Mouse (Mus musculus) lung, postnatal 25 days (tissue): ENCODE measurements around the gene Hsf4.

Experiments used
- DNase-seq: peaks from one replicate; pipeline ENCODE4 v3.0.0; 2022; ENCODE audit warnings: low spot score

The Hsf4 gene

DNA sequence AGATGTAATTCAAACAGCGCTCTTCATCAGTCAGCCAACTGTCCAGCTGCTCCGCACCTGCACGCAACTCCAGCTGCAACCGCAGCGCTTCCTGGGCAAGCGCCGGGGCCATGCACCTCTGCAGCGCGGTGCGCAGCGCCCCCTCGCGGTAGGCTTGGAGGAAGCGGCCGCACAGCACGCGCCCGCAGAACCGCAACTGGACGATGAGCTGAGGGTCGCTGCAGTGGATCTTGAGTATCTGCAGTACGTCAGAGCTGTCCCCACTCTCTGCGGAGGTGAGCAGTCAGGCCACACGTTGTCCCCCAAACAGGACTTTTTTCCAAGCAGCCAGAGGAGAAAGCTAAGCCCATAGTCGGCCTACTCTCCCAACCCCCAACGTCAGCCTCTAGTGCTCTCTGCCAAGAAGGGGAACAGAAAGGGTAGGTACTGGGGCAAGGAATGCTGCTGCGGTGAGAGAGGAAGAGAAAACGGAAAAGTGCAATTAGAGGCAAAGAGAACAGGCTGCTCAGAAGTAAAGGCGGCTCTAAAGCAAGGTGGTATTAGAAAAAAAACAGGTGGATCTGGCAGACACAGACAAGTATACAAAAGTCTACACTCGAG, 9.8 kb upstream of the Hsf4 start:
- DNase-seq, result peak; percentile 64

- peak; percentile 35 for DNase-seq
Observed at GRCm38 (mm10) chr8:105260371-105261099, 9.1 kb upstream of the Hsf4 start.

- no peak for DNase-seq
Observed at GRCm38 (mm10) chr8:105261326-105261980, 8.1 kb upstream of the Hsf4 start.

- no peak for DNase-seq
Observed at GRCm38 (mm10) chr8:105263244-105263912, 6.2 kb upstream of the Hsf4 start.

- peak; percentile 82 for DNase-seq
Observed at GRCm38 (mm10) chr8:105264024-105264982, 5.3 kb upstream of the Hsf4 start, which contains the start of the genes Tradd and Fbxl8. Gene Tradd (minus strand): TSS chr8:105264609. Gene Fbxl8 (plus strand): TSS chr8:105264648.

- peak; percentile 67 for DNase-seq
Observed at GRCm38 (mm10) chr8:105265128-105265527, 4.5 kb upstream of the Hsf4 start.

- DNase-seq, result no peak
Observed at GRCm38 (mm10) chr8:105266775-105267174, 2.8 kb upstream of the Hsf4 start.

DNA sequence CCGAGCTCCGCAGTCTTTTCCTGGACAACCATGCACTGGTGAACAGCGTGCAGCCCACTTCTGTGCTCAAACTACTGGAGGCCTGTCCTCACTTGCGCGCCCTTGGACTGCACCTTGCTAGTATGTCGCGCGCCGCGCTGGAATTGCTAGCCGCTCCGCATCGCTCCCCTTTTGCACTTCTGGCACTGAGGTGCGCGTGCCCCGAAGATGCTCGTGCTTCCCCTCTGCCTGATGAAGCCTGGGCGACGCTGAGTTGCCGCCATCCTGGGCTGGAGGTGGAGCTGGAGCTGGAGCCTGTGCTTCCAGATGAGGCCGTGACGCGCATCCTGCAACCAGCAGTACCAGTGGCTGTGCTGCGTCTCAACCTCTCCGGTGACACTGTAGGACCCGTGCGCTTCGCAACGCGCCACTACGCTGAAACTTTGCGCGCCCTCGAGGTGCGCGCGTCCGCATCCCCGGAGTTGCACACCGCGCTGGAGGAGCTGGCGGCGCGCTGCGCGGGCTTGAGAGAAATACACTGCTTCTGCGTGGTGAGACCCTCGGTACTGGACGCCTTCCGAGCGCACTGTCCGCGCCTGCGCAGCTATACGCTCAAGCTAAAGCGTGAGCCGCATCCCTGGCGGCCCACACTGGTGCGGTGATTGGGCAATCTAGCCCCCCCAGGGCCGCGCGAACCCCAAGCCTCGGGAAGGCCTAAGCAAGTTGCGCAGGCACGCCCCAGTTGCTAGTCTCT, 1.1 kb upstream of the Hsf4 start:
- DNase-seq, result no peak

DNA sequence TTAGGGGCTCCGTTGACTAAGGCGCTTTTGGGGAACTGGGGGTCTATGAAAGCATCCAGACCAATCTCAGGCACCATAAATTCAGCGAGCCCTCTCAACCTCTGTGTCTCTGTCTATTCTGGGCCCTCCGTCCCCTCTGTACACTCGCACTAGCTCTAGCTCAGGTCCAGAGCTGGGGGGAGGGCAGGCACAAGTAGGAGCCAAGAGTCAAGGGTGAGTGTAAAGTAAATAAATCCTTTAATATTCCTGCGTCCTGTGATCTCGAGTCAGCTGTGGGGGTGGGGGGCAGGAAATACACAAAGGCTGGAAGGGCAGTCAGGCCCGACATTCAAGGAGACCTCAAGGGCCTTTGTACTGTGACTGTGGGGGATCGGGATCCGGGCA, 534 bp upstream of the Hsf4 start:
- DNase-seq, result peak; percentile 72

DNA sequence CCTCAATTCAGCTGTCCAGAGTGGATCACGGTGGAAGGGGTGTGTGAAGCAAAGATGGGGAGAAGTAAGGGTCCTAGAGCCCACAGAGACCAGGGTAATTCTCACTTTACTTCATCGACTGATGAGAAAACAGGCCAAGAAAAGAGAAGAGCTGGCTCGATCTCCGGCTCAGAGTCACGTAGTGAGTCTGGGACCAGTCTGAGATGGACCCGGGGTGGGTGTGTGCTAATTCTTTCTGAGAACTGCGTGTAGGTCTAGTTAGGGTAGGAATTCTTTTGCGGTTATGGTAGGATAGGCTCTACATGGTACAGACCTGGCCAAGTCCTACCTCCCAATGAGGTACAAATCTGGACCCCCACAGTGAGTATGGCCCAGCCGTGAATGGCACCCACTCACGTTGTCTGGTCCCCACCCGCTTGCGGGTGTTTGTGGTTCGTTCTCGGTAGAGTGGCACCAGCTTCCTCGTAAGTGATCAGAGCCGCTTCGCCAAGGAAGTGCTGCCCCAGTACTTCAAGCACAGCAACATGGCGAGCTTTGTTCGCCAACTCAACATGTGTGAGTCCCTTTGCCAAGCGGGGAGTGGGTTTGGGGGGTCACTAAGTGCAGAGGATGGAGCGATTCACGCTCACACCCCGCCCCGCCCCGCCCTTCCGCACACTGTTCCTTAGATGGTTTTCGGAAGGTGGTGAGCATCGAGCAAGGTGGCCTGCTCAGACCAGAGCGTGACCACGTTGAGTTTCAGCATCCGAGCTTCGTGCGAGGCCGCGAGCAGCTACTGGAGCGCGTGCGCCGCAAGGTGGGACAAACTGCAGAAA, 707 bp downstream of the Hsf4 start:
- no peak for DNase-seq

DNA sequence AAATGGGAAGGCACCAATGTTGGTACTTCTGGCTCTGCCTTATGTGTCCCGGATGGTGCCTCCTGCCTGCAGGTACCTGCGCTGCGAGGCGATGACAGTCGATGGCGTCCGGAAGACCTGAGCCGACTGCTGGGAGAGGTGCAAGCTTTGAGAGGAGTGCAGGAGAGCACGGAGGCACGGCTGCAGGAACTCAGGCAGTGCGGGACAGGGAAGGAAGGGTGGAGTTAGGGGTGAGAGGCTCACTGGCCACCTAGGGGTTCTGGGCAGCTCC, 1.2 kb downstream of the Hsf4 start:
- no peak for DNase-seq

DNA sequence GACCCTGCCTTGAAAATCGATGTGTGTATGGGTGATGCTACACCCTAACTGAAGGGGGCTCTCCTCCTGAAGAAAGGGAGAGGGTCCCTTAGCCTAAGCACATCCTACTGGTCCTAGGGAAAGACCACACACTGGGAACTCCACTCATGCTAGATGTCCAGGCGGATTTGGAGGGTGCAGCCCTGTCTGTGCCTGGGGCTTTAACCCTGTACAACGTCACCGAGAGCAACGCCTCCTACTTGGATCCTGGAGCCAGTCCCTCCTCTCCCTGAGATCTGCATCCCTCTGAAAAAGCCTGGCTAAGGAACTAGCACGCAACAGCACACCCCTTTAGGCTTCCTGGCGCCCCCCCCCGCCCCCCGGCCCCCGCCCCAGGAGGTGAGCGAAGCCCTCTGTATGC, 5.8 kb downstream of the Hsf4 start:
- DNase-seq, result no peak

DNA sequence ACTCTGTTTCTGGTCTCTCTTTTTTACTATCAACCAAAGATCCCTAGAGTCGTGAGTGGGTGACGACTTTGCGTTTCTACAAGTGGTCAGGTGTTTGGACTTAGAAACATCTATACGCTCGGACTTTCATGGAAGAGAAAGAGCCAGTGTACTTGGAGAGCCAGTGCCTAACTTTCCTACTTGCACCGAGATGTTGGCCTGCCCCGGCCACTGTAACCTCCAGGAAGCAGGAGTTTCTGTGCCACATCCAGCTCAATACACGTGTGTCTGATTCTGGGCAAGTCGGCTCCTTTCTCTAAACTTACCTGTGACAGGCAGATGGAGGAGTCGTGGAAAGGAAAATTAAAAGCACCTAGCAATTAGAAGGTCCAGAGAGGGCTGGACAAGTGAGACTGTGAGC, 6.2 kb downstream of the Hsf4 start, which contains the start of gene Nol3:
Nol3 (plus strand) TSS at position 301 of the 400 bp plus-strand sequence.
- no peak for DNase-seq

DNA sequence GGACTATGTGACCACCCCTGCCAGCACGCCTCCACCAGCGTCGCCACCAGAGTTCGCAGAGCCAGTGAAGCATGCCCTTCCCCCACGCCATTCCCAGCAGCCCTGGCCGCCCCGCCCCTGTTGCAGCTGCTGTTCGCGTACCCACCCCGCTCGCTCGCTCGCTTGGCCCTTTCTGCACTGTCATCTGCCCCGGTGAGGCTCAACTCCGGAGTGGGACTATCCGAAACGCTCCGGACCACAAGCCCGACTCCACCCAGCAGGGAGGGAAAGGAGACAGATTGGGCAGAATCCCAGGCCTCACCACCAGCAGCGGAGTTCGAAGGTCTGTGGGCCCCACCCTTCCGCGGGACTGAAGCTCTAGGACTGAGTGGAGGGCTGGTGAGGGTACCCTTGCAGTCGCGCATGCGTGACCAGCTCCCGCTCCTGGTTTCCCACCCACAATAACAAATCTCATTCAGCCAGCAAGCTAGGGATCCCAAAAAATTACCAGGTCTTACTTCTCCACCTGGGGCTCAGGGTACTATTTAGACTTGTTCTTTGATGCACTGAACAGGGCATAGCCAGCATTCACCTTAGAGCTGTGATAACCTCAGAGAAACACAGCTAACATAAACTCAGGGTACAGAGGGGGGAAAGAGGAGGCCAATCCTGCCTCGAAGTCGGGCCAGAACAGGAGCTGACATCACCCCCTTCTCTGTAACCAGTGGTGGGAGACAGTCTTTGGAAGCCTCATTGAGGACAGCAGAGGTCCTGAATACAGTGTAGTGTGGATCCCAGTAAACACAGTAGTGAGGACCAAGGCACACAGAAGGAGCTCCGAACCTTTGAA, 6.9 kb downstream of the Hsf4 start:
- no peak for DNase-seq

DNA sequence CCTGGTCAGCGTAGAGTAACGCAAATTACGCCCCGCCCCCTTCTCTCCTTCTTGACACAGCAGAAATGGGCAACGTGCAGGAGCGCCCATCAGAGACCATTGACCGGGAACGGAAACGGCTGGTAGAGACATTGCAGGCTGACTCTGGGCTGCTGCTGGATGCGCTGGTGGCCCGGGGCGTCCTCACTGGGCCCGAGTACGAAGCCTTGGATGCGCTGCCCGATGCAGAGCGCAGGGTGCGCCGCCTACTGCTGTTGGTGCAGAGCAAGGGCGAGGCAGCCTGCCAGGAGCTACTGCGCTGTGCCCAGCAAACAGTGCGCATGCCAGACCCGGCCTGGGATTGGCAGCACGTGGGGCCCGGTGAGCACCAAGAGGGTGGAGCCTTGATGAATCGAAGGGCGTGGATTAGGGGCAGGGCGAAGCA, 9.3 kb downstream of the Hsf4 start:
- peak; percentile 85 for DNase-seq

- DNase-seq, result no peak
Observed at GRCm38 (mm10) chr8:105280567-105280966, 11.0 kb downstream of the Hsf4 start.

DNA sequence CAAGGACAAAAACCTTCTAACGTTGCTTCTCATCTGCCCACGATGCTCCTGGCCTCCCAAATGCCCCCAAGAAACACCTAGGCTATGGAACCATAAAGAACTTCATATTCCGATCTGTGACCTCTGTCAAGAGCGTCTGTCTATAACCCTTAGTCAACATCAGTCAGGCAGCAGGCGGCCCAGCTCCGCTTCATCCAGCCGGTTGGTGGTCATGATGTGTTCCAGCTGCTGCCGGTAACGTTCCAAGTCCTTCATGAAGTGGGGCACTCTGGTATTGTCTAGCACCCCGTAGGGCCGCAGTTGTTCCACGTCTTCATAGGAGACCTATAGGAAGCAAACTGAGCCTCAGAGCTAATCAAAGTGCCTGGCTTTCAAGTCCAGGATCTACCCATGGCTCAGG, 12.2 kb downstream of the Hsf4 start:
- DNase-seq, result no peak

- no peak for DNase-seq
Observed at GRCm38 (mm10) chr8:105282239-105282638, 12.6 kb downstream of the Hsf4 start.

- DNase-seq, result no peak
Observed at GRCm38 (mm10) chr8:105283074-105283473, 13.5 kb downstream of the Hsf4 start.
